Mouse (Mus musculus): ENCODE measurements around the gene Piwil4.

DNA sequence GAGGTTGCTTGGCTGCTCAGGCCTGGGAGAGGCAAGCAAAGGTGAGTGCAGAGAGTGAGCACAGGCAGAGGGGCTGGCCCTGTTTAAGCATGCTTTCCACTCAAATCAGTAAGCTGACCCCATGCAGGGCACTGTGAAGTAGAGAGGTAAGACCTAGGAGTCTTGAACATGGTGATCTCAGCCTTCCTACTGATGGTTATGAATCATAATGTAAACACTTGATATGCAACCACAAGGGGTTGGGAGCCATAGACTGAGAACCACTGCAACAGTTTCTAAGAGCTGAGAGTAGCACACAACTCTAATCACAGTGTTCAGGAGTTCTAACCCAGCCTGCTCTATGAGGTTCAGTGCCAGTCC lies 22.2 kb downstream of the Piwil4 start:
- no peak for TF ChIP-seq FLI1 (IDR thresholded peaks at IDR 0.05; ENCODE audit: low read length)
- TF ChIP-seq GATA1 (IDR thresholded peaks at IDR 0.05; ENCODE audit: borderline replicate concordance, low read length): no peak

Data from megakaryocyte, embryonic 14.5 days (primary cell).